In the genomic region with DNA sequence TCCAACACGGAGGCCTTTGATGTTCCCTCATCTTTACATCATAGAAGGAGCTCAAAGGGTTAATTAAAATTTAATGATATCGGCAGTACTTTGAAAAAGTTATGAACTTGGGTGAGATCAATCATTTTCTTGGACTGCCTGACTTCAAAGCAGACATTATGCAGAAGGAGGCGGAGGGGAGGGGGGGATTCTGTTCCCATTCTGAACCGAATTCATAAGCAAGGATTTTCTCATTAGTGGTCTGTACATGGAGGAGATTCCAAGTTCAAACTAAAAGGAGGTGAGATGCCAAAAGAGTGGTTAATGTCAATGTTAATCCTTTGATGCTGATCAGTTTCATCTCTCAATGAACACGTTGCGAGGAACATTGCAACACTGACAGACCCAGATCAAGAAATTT, we compare ENCODE assay signal across 17 mouse cellular contexts.
DNase-seq lines count a peak whose midpoint lies in the region; ATAC-seq lines count a peak whose summit lies in the region.
"Had no signal": no experiment of that assay in that cellular context is flagged by ENCODE, and none has a peak within 500 bp of the region (broad histone marks: within the 10 kb centered on the region; RNA-seq: fewer than 3 reads in every experiment).

No protein-coding gene starts in this region.

- 52% methylated on average over 6 of the region's 6 CpGs for WGBS in forebrain, embryonic 12.5 days
- WGBS in forebrain, embryonic 15.5 days = 42% methylated on average over 6 of the region's 6 CpGs
- 52% methylated on average over 6 of the region's 6 CpGs for WGBS in midbrain, embryonic 14.5 days
- 83% methylated on average over 6 of the region's 6 CpGs for WGBS in midbrain, embryonic 10.5 days

- H3K9ac ChIP-seq in forebrain, embryonic 12.5 days = no peak overlapping the region
- no peak overlapping the region for H3K9ac ChIP-seq in forebrain, embryonic 15.5 days (replicated peaks)
- H3K9ac ChIP-seq in midbrain, embryonic 14.5 days (replicated peaks; ENCODE audit: low read length) = no peak overlapping the region
- H3K9ac ChIP-seq: embryonic facial prominence, embryonic 12.5 days; forebrain, postnatal 0 days had no signal

- no peaks in the 10 kb centered on the region for H3K9me3 ChIP-seq in forebrain, embryonic 12.5 days
- H3K9me3 ChIP-seq in forebrain, embryonic 15.5 days = no peaks in the 10 kb centered on the region
- no peaks in the 10 kb centered on the region for H3K9me3 ChIP-seq in midbrain, embryonic 14.5 days (ENCODE audit: control insufficient read depth, low read length)
- no peaks in the 10 kb centered on the region for H3K9me3 ChIP-seq in midbrain, embryonic 10.5 days (replicated peaks)
- H3K9me3 ChIP-seq: embryonic facial prominence, embryonic 10.5 days; embryonic facial prominence, embryonic 12.5 days had no signal

- H3K27ac ChIP-seq in forebrain, embryonic 12.5 days = no peak overlapping the region
- no peak overlapping the region for H3K27ac ChIP-seq in forebrain, embryonic 15.5 days (replicated peaks)
- no peak overlapping the region for H3K27ac ChIP-seq in midbrain, embryonic 14.5 days (replicated peaks; ENCODE audit: low read depth, low read length)
- no peak overlapping the region for H3K27ac ChIP-seq in midbrain, embryonic 10.5 days (replicated peaks)
- H3K27ac ChIP-seq: embryonic facial prominence, embryonic 10.5 days; embryonic facial prominence, embryonic 12.5 days had no signal

- no peak overlapping the region for H3K4me2 ChIP-seq in forebrain, embryonic 12.5 days
- no peak overlapping the region for H3K4me2 ChIP-seq in forebrain, embryonic 15.5 days (replicated peaks)
- H3K4me2 ChIP-seq in midbrain, embryonic 14.5 days (ENCODE audit: low read length) = no peak overlapping the region
- H3K4me2 ChIP-seq: embryonic facial prominence, embryonic 12.5 days had no signal

- H3K36me3 ChIP-seq in forebrain, embryonic 12.5 days (replicated peaks) = no peaks in the 10 kb centered on the region
- H3K36me3 ChIP-seq in forebrain, embryonic 15.5 days = no peaks in the 10 kb centered on the region
- H3K36me3 ChIP-seq in midbrain, embryonic 14.5 days (ENCODE audit: control insufficient read depth, insufficient read depth, low read length) = no peaks in the 10 kb centered on the region
- H3K36me3 ChIP-seq in midbrain, embryonic 10.5 days = no peaks in the 10 kb centered on the region
- H3K36me3 ChIP-seq: embryonic facial prominence, embryonic 10.5 days; embryonic facial prominence, embryonic 12.5 days had no signal

- no peaks in the 10 kb centered on the region for H3K4me1 ChIP-seq in forebrain, embryonic 12.5 days
- no peaks in the 10 kb centered on the region for H3K4me1 ChIP-seq in forebrain, embryonic 15.5 days
- H3K4me1 ChIP-seq in midbrain, embryonic 14.5 days (ENCODE audit: control insufficient read depth, insufficient read depth, low read length) = no peaks in the 10 kb centered on the region
- H3K4me1 ChIP-seq in midbrain, embryonic 10.5 days = no peaks in the 10 kb centered on the region
- H3K4me1 ChIP-seq: embryonic facial prominence, embryonic 10.5 days; embryonic facial prominence, embryonic 12.5 days had no signal

- H3K27me3 ChIP-seq in forebrain, embryonic 12.5 days = no peaks in the 10 kb centered on the region
- H3K27me3 ChIP-seq in forebrain, embryonic 15.5 days = no peaks in the 10 kb centered on the region
- H3K27me3 ChIP-seq in midbrain, embryonic 14.5 days (ENCODE audit: control insufficient read depth, insufficient read depth, low read length) = no peaks in the 10 kb centered on the region
- no peaks in the 10 kb centered on the region for H3K27me3 ChIP-seq in midbrain, embryonic 10.5 days (ENCODE audit: low read depth, poor library complexity, severe bottlenecking)
- H3K27me3 ChIP-seq: embryonic facial prominence, embryonic 12.5 days had no signal

- DNase-seq in midbrain, embryonic 14.5 days = peak; percentile 65
- no peak for DNase-seq in midbrain, embryonic 10.5 days (ENCODE audit: low spot score)
- DNase-seq in forelimb bud, embryonic 11.5 days (ENCODE audit: low read depth, low spot score) = peak; percentile 4
- DNase-seq in right cerebral cortex, postnatal 4 days = no peak
- DNase-seq: adrenal gland, adult 2 months; adrenal gland, postnatal 10 days; adrenal gland, postnatal 25 days; cerebellum, adult 11-12 months; cerebellum, adult 2 months; cerebellum, adult 9-10 months; cerebellum, postnatal 10 days; cerebellum, postnatal 25 days; forebrain, postnatal 0 days had no signal

- H3K4me3 ChIP-seq in forebrain, embryonic 12.5 days (replicated peaks) = no peak overlapping the region
- H3K4me3 ChIP-seq in forebrain, embryonic 15.5 days = no peak overlapping the region
- no peak overlapping the region for H3K4me3 ChIP-seq in midbrain, embryonic 14.5 days (replicated peaks; ENCODE audit: low read depth, low read length)
- no peak overlapping the region for H3K4me3 ChIP-seq in midbrain, embryonic 10.5 days
- H3K4me3 ChIP-seq: embryonic facial prominence, embryonic 10.5 days; embryonic facial prominence, embryonic 12.5 days had no signal

- ATAC-seq in forebrain, embryonic 12.5 days (ENCODE audit: low FRiP score) = peak; percentile 46; the same call in 1 of the 2 replicates
- ATAC-seq in forebrain, embryonic 15.5 days (replicated peaks) = no peak
- no peak for ATAC-seq in midbrain, embryonic 14.5 days (ENCODE audit: low FRiP score, low TSS enrichment)
- ATAC-seq: forebrain, postnatal 0 days had no signal

Comparison
In these comparisons a context has a peak if more than half of its experiments do, and no peak if none do; other contexts are left out.
1. DNase-seq: peak in midbrain, embryonic 14.5 days (single experiment) and forelimb bud, embryonic 11.5 days (single experiment); none in midbrain, embryonic 10.5 days (single experiment) and right cerebral cortex, postnatal 4 days (single experiment).